13 mouse cellular contexts compared by ENCODE assay signal in the genomic region with DNA sequence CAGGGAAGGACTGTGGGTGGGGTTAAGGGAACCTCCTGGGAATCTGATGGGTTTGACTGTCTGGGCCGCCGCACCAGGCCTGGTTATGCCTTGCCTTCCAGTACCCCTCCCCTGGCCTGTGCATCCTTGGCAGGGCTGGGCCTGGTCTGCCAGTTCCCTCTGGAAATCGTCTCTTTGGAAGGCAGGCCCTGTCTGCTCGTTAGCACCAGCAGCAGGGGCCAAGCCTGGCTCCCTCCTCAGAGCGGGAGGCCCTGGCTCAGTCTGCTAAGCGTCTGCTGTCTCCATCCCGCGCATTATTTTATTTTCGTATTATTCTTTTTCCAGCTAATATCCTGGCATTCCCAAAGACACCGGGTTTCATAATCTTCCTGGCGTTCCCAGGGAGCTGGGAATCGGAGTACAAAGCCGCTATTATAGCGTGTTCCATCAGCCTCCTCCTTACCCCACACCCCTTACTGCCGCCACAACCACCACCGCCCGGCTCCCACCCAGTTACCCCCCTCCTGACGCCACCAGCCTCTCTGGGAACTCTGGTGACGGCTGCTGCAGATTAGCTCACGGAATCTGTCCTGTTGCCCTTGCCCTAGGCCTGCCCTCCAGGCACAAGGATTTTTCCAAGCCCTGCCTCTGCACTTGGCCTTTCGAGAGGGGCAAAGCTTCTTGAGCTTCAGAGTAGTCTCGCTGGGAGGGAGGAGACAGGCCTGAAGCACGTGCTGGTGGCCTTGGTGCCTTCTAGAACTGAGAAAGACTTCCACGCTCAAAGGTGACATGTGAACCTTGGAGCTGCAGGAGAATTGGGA.
A peak's percentile ranks its signal among the peaks of the same experiment; 100 is the strongest.
DNase-seq lines count a peak whose midpoint lies in the region; ATAC-seq and TF ChIP-seq lines count a peak whose summit lies in the region.
"Had no signal": no experiment of that assay in that cellular context is flagged by ENCODE, and none has a peak within 500 bp of the region (broad histone marks: within the 10 kb centered on the region; RNA-seq: fewer than 3 reads in every experiment).

No protein-coding gene starts in this region.

- WGBS in midbrain, embryonic 13.5 days, result 61% methylated on average over 24 of the region's 24 CpGs
- 57% methylated on average over 24 of the region's 24 CpGs for WGBS in midbrain, embryonic 14.5 days
- WGBS in forebrain, embryonic 15.5 days, result 48% methylated on average over 24 of the region's 24 CpGs
- 46% methylated on average over 24 of the region's 24 CpGs for WGBS in limb, embryonic 14.5 days
- WGBS in liver, embryonic 12.5 days (ENCODE audit: insufficient replicate concordance), result 57% methylated on average over 24 of the region's 24 CpGs

- H3K27ac ChIP-seq in midbrain, embryonic 13.5 days, result 0 out of 2 replicates have a peak overlapping the region, but pooled peaks have one; percentile 1
- no peak overlapping the region for H3K27ac ChIP-seq in midbrain, embryonic 14.5 days (replicated peaks; ENCODE audit: low read depth, low read length)
- H3K27ac ChIP-seq in forebrain, embryonic 15.5 days (replicated peaks), result peak overlapping the region; percentile 76
- peak overlapping the region; percentile 65 for H3K27ac ChIP-seq in limb, embryonic 14.5 days (replicated peaks; ENCODE audit: low read depth, low read length)
- H3K27ac ChIP-seq in liver, embryonic 12.5 days, result no peak overlapping the region
- H3K27ac ChIP-seq: kidney, embryonic 15.5 days; lung, embryonic 15.5 days; neural tube, embryonic 15.5 days had no signal

- H3K4me2 ChIP-seq in midbrain, embryonic 13.5 days (replicated peaks), result no peak overlapping the region
- no peak overlapping the region for H3K4me2 ChIP-seq in midbrain, embryonic 14.5 days (ENCODE audit: low read length)
- H3K4me2 ChIP-seq in forebrain, embryonic 15.5 days (replicated peaks), result no peak overlapping the region
- no peak overlapping the region for H3K4me2 ChIP-seq in limb, embryonic 14.5 days (replicated peaks; ENCODE audit: low read depth, low read length, severe bottlenecking)
- H3K4me2 ChIP-seq in liver, embryonic 12.5 days, result no peak overlapping the region
- H3K4me2 ChIP-seq: kidney, embryonic 15.5 days; lung, embryonic 15.5 days; neural tube, embryonic 15.5 days had no signal

- no peaks in the 10 kb centered on the region for H3K36me3 ChIP-seq in midbrain, embryonic 13.5 days
- H3K36me3 ChIP-seq in midbrain, embryonic 14.5 days (ENCODE audit: control insufficient read depth, insufficient read depth, low read length), result no peaks in the 10 kb centered on the region
- H3K36me3 ChIP-seq in forebrain, embryonic 15.5 days, result no peaks in the 10 kb centered on the region
- no peaks in the 10 kb centered on the region for H3K36me3 ChIP-seq in limb, embryonic 14.5 days (ENCODE audit: control insufficient read depth, insufficient read depth, low read length)
- H3K36me3 ChIP-seq in liver, embryonic 12.5 days, result no peaks in the 10 kb centered on the region
- H3K36me3 ChIP-seq: kidney, embryonic 15.5 days; lung, embryonic 15.5 days; neural tube, embryonic 15.5 days had no signal

- TF ChIP-seq POLR2A in limb, embryonic 14.5 days (IDR thresholded peaks at IDR 0.05; ENCODE audit: borderline replicate concordance, extremely low read depth, insufficient read depth, insufficient read length), result no peak

- no peak overlapping the region for H3K9ac ChIP-seq in midbrain, embryonic 13.5 days (replicated peaks)
- no peak overlapping the region for H3K9ac ChIP-seq in midbrain, embryonic 14.5 days (replicated peaks; ENCODE audit: low read length)
- H3K9ac ChIP-seq in forebrain, embryonic 15.5 days (replicated peaks), result no peak overlapping the region
- H3K9ac ChIP-seq in limb, embryonic 14.5 days (ENCODE audit: low read depth, low read length, severe bottlenecking), result peak overlapping the region; percentile 16; the same call in 1 of the 2 replicates
- no peak overlapping the region for H3K9ac ChIP-seq in liver, embryonic 12.5 days
- H3K9ac ChIP-seq: kidney, embryonic 15.5 days; lung, embryonic 15.5 days; neural tube, embryonic 15.5 days had no signal

- H3K4me1 ChIP-seq in midbrain, embryonic 13.5 days (replicated peaks), result 0 out of 2 replicates have a peak, but pooled peaks cover 6% of the 10 kb centered on the region
- H3K4me1 ChIP-seq in midbrain, embryonic 14.5 days (ENCODE audit: control insufficient read depth, insufficient read depth, low read length), result no peaks in the 10 kb centered on the region
- peaks cover 2% of the 10 kb centered on the region; the same call in 1 of the 2 replicates for H3K4me1 ChIP-seq in forebrain, embryonic 15.5 days
- H3K4me1 ChIP-seq in limb, embryonic 14.5 days (ENCODE audit: control insufficient read depth, insufficient read depth, low read length), result peaks cover 18% of the 10 kb centered on the region
- no peaks in the 10 kb centered on the region for H3K4me1 ChIP-seq in liver, embryonic 12.5 days
- H3K4me1 ChIP-seq: kidney, embryonic 15.5 days; lung, embryonic 15.5 days; neural tube, embryonic 15.5 days had no signal

- no peaks in the 10 kb centered on the region for H3K27me3 ChIP-seq in midbrain, embryonic 13.5 days
- no peaks in the 10 kb centered on the region for H3K27me3 ChIP-seq in midbrain, embryonic 14.5 days (ENCODE audit: control insufficient read depth, insufficient read depth, low read length)
- no peaks in the 10 kb centered on the region for H3K27me3 ChIP-seq in forebrain, embryonic 15.5 days
- H3K27me3 ChIP-seq in limb, embryonic 14.5 days (ENCODE audit: control insufficient read depth, insufficient read depth, low read length), result no peaks in the 10 kb centered on the region
- 0 out of 2 replicates have a peak, but pooled peaks cover 3% of the 10 kb centered on the region for H3K27me3 ChIP-seq in liver, embryonic 12.5 days (replicated peaks)
- H3K27me3 ChIP-seq: lung, embryonic 15.5 days; neural tube, embryonic 15.5 days had no signal

- no peak overlapping the region for H3K4me3 ChIP-seq in midbrain, embryonic 13.5 days (replicated peaks)
- no peak overlapping the region for H3K4me3 ChIP-seq in midbrain, embryonic 14.5 days (replicated peaks; ENCODE audit: low read depth, low read length)
- H3K4me3 ChIP-seq in forebrain, embryonic 15.5 days, result no peak overlapping the region
- H3K4me3 ChIP-seq in limb, embryonic 14.5 days (replicated peaks; ENCODE audit: low read length), result no peak overlapping the region
- no peak overlapping the region for H3K4me3 ChIP-seq in liver, embryonic 12.5 days
- H3K4me3 ChIP-seq: kidney, embryonic 15.5 days; lung, embryonic 15.5 days; neural tube, embryonic 15.5 days had no signal

- no peak for DNase-seq in frontal cortex, postnatal 10 days (ENCODE audit: low spot score in 2 of 2)
- DNase-seq in midbrain, embryonic 14.5 days, result no peak
- DNase-seq in limb, embryonic 14.5 days (ENCODE audit: low spot score), result no peak
- no peak for DNase-seq in heart, adult 8-10 months (ENCODE audit: low spot score)
- DNase-seq: B cell, adult 2 months; heart, postnatal 14 days had no signal

- ATAC-seq in frontal cortex, adult (ENCODE audit: low TSS enrichment), result peak; percentile 23; the same call in 1 of the 2 replicates
- 0 out of 2 replicates have a peak, but pooled peaks have one; percentile 30 for ATAC-seq in midbrain, embryonic 13.5 days
- ATAC-seq in midbrain, embryonic 14.5 days (ENCODE audit: low FRiP score, low TSS enrichment), result no peak
- ATAC-seq in forebrain, embryonic 15.5 days (replicated peaks), result peak; percentile 82
- ATAC-seq in limb, embryonic 14.5 days (ENCODE audit: low FRiP score, low read depth), result 0 out of 2 replicates have a peak, but pooled peaks have one; percentile 21
- no peak for ATAC-seq in liver, embryonic 12.5 days

- H3K9me3 ChIP-seq in midbrain, embryonic 13.5 days, result no peaks in the 10 kb centered on the region
- H3K9me3 ChIP-seq in midbrain, embryonic 14.5 days (ENCODE audit: control insufficient read depth, low read length), result no peaks in the 10 kb centered on the region
- H3K9me3 ChIP-seq in forebrain, embryonic 15.5 days, result no peaks in the 10 kb centered on the region
- H3K9me3 ChIP-seq in limb, embryonic 14.5 days (ENCODE audit: control insufficient read depth, low read length), result no peaks in the 10 kb centered on the region
- no peaks in the 10 kb centered on the region for H3K9me3 ChIP-seq in liver, embryonic 12.5 days (replicated peaks)
- H3K9me3 ChIP-seq: kidney, embryonic 15.5 days; lung, embryonic 15.5 days; neural tube, embryonic 15.5 days had no signal

Comparison
In these comparisons a context has a peak if more than half of its experiments do, and no peak if none do; other contexts are left out.
1. ATAC-seq: peak in frontal cortex, adult (single experiment), midbrain, embryonic 13.5 days (single experiment), forebrain, embryonic 15.5 days (single experiment) and limb, embryonic 14.5 days (single experiment); none in midbrain, embryonic 14.5 days (single experiment) and liver, embryonic 12.5 days (single experiment).
2. H3K27ac ChIP-seq: peak in midbrain, embryonic 13.5 days (single experiment), forebrain, embryonic 15.5 days (single experiment) and limb, embryonic 14.5 days (single experiment); none in midbrain, embryonic 14.5 days (single experiment) and liver, embryonic 12.5 days (single experiment).